ENCODE assay signal across 8 mouse cellular contexts in genomic region chr2:38286733-38287551, GRCm38 (mm10). TPM values are rescaled to one million over a fixed set of nuclear protein-coding genes. Genes with fewer than 3 reads are reported as not detected.
DNase-seq lines count a peak whose midpoint lies in the region; ATAC-seq and TF ChIP-seq lines count a peak whose summit lies in the region.

TSS of gene Dennd1a (minus strand) at chr2:38287390.

- under 1% methylated on average over 78 of the region's 81 CpGs for WGBS in forebrain, embryonic 15.5 days
- WGBS in lung, adult 2 months: 1% methylated on average over 81 of the region's 81 CpGs

- intact Hi-C loops in heart, postnatal 25 days (cut with DNase I): loop anchor here (5.0 to 10.0 kb wide), 3 partner anchors 65 to 585 kb away; partner anchors contain the start of genes Psmb7 and Strbp

- peak within 1 kb of the TSS; percentile 89 for H3K4me3 ChIP-seq in forebrain, embryonic 15.5 days
- H3K4me3 ChIP-seq in lung, adult 2 months (replicated peaks; ENCODE audit: extremely low read depth, low read depth, low read length): peak within 1 kb of the TSS; percentile 84

- H3K27ac ChIP-seq in forebrain, embryonic 15.5 days (replicated peaks): peak within 1 kb of the TSS; percentile 88

- no peaks in the 10 kb centered on the region for H3K9me3 ChIP-seq in forebrain, embryonic 15.5 days

- no peak for TF ChIP-seq CTCF in lung, adult 2 months (IDR thresholded peaks at IDR 0.05; ENCODE audit: insufficient read depth, low read length)

- H3K27me3 ChIP-seq in forebrain, embryonic 15.5 days: no peaks in the 10 kb centered on the region

- peak; percentile 73 for DNase-seq in ES-CJ7 (ENCODE audit: low read depth, low spot score)
- DNase-seq in cerebellum, adult 11 months: peak; percentile 80
- DNase-seq in heart, postnatal 25 days (ENCODE audit: low spot score): peak; percentile 83
- DNase-seq in layer of hippocampus, adult 18-20 months (ENCODE audit: low spot score in 2 of 2): peak; percentile 76 to 87
- peak; percentile 88 for DNase-seq in lung, adult 2 months
- DNase-seq in thymus, adult 18-20 months: peak; percentile 86 to 88

- peak; percentile 96 for ATAC-seq in forebrain, embryonic 15.5 days (replicated peaks)
- ATAC-seq in neutrophil, adult 5-6 weeks (ENCODE audit: extremely low read depth, insufficient number of reproducible peaks, low FRiP score, poor library complexity, severe bottlenecking): peak; percentile 72

- H3K36me3 ChIP-seq in forebrain, embryonic 15.5 days: no peaks in the 10 kb centered on the region

- H3K9ac ChIP-seq in forebrain, embryonic 15.5 days (replicated peaks): peak within 1 kb of the TSS; percentile 81

- no peak for TF ChIP-seq POLR2A in lung, adult 2 months (IDR thresholded peaks at IDR 0.05; ENCODE audit: borderline replicate concordance, extremely low read depth, low read depth, low read length)

- H3K4me1 ChIP-seq in forebrain, embryonic 15.5 days: peaks cover 16% of the 10 kb centered on the region
- H3K4me1 ChIP-seq in lung, adult 2 months (ENCODE audit: control insufficient read depth, insufficient read depth, low read length): peaks cover 7% of the 10 kb centered on the region

- peak within 1 kb of the TSS; percentile 59 for H3K4me2 ChIP-seq in forebrain, embryonic 15.5 days (replicated peaks)

RNA-seq across cellular contexts. Expression of gene Dennd1a, which starts in this region (rescaled TPM):
- 18.1 and 19.2 TPM in 2 replicates for polyA plus RNA-seq in forebrain, embryonic 15.5 days (2015; fragmentation: Nextera tagmentation; extraction: Ambion mirVana)
- total RNA-seq in heart, postnatal 25 days (2021): 10 to 100 TPM; 23.8 to 24.9 TPM
- 10 to 100 TPM; 77.6 to 82.6 TPM for total RNA-seq in layer of hippocampus, adult 18-20 months (2021)
- polyA plus RNA-seq in lung, adult 2 months (2012; rRNA removed): 19.2 and 20.8 TPM in 2 replicates
- total RNA-seq in neutrophil, adult 5-6 weeks (2017): 23.1 and 35.3 TPM in 2 replicates

Comparison
In these comparisons a context has a peak if more than half of its experiments do, and no peak if none do; other contexts are left out.
1. Peak in every context shown above with its lines: DNase-seq, ATAC-seq, H3K4me3 ChIP-seq and H3K27ac ChIP-seq.